Mouse (Mus musculus) ZHBTc4 (cell line): ENCODE measurements around the gene Vmn2r41.
"Not testable (repeated sequence)": the region's sequence is repeated elsewhere in the genome, so short reads cannot be mapped to it uniquely, and the experiment has no call there.

Experiments
- DNase-seq: peaks from one replicate; pipeline ENCODE4 v3.0.0-alpha.2; 2011; ENCODE audit warnings: low read depth, low spot score

Vmn2r41 gene

DNA sequence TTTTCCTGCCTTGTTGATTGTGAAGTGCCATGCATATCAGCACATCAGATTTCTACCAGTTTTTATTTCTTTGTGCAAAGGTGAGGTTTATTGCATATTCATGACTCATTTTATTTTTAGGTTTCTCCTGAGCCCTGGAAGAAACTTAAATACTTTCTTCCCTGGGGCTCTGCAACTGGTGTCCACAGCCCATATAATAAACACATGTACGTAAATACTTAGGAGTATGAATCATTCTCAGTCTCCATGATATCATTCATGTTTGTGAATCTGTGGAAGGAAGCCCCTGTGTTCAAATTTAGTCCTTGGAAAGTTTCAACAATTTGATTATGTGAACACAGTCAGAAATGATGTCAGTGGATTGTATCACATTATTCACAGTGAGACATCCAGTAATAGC, at the start of gene Vmn2r41:
Gene Vmn2r41, minus strand, starts transcription at position 101 of the 400 bp plus-strand sequence.
- DNase-seq: not testable (repeated sequence)

DNA sequence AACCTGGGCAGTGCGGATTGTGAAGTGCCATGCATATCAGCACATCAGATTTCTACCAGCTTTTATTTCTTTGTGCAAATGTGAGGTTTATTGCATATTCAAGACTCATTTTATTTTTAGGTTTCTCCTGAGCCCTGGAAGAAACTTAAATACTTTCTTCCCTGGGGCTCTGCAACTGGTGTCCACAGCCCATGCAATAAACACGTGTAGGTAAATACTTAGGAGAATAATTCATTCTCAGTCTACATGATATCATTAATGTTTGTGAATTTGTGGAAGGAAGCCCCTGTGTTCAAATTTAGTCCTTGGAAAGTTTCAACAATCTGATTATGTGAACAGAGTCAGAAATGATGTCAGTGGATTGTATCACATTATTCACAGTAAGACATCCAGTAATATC, 38.8 kb upstream of the Vmn2r41 start, which contains the start of gene Vmn2r42:
Gene Vmn2r42, minus strand, starts transcription at position 101 of the 400 bp plus-strand sequence.
- DNase-seq: not testable (repeated sequence)

- not testable (repeated sequence) for DNase-seq
Observed at GRCm38 (mm10) chr7:8092871-8093270, 68.6 kb downstream of the Vmn2r41 start.
